ENCODE assay signal across 13 mouse cellular contexts in genomic region chr3:31212205-31213038, GRCm38 (mm10).
A peak's percentile ranks its signal among the peaks of the same experiment; 100 is the strongest.
DNase-seq lines count a peak whose midpoint lies in the region; ATAC-seq and TF ChIP-seq lines count a peak whose summit lies in the region.
"Had no signal": no experiment of that assay in that cellular context is flagged by ENCODE, and none has a peak within 500 bp of the region (broad histone marks: within the 10 kb centered on the region; RNA-seq: fewer than 3 reads in every experiment).

No protein-coding gene starts in this region.

- 39% methylated on average over 9 of the region's 9 CpGs for WGBS in intestine, embryonic 14.5 days
- WGBS in intestine, postnatal 0 days = 32% methylated on average over 9 of the region's 9 CpGs
- 46% methylated on average over 9 of the region's 9 CpGs for WGBS in embryonic facial prominence, embryonic 11.5 days
- WGBS in limb, embryonic 15.5 days = 26% methylated on average over 9 of the region's 9 CpGs

- no peak for TF ChIP-seq CTCF in intestine, postnatal 0 days (IDR thresholded peaks at IDR 0.05; ENCODE audit: low read depth)
- TF ChIP-seq CTCF in brain, embryonic 14.5 days (IDR thresholded peaks at IDR 0.05; ENCODE audit: borderline replicate concordance, extremely low read depth, insufficient read depth, insufficient read length) = no peak

- DNase-seq in intestine, embryonic 14.5 days (ENCODE audit: low spot score) = peak; percentile 65
- peak; percentile 24 for DNase-seq in brain, embryonic 14.5 days (ENCODE audit: low read depth)
- peak; percentile 90 for DNase-seq in embryonic facial prominence, embryonic 11.5 days (ENCODE audit: low spot score)
- DNase-seq in urinary bladder, adult 18-20 months (ENCODE audit: low spot score in 2 of 2) = no peak
- DNase-seq in spleen, adult 18-20 months = no peak
- DNase-seq in heart, adult 11 months = no peak
- DNase-seq: cerebellum, postnatal 25 days; kidney, postnatal 14 days; lung, postnatal 10 days; thymus, adult 18-20 months had no signal

- H3K36me3 ChIP-seq in intestine, embryonic 14.5 days (ENCODE audit: control insufficient read depth, insufficient read depth, low read length) = no peaks in the 10 kb centered on the region
- H3K36me3 ChIP-seq in intestine, postnatal 0 days (ENCODE audit: control insufficient read depth, insufficient read depth) = no peaks in the 10 kb centered on the region
- no peaks in the 10 kb centered on the region for H3K36me3 ChIP-seq in embryonic facial prominence, embryonic 11.5 days (replicated peaks; ENCODE audit: control insufficient read depth, insufficient read depth, low read depth, low read length)
- H3K36me3 ChIP-seq in limb, embryonic 15.5 days = no peaks in the 10 kb centered on the region
- H3K36me3 ChIP-seq: heart, embryonic 15.5 days had no signal

- ATAC-seq in intestine, embryonic 14.5 days (replicated peaks; ENCODE audit: low FRiP score, low TSS enrichment, low read depth) = peak; percentile 59
- no peak for ATAC-seq in intestine, postnatal 0 days
- peak; percentile 93 for ATAC-seq in embryonic facial prominence, embryonic 11.5 days (replicated peaks; ENCODE audit: insufficient number of reproducible peaks, low FRiP score, low TSS enrichment, low read depth)
- peak; percentile 86 for ATAC-seq in limb, embryonic 15.5 days (ENCODE audit: insufficient number of reproducible peaks, low FRiP score, low TSS enrichment, low read depth)

- no peak overlapping the region for H3K4me3 ChIP-seq in intestine, embryonic 14.5 days (ENCODE audit: low read depth, low read length)
- H3K4me3 ChIP-seq in intestine, postnatal 0 days (ENCODE audit: low read depth, low read length) = no peak overlapping the region
- no peak overlapping the region for H3K4me3 ChIP-seq in embryonic facial prominence, embryonic 11.5 days (ENCODE audit: low read depth, low read length)
- H3K4me3 ChIP-seq in limb, embryonic 15.5 days = no peak overlapping the region
- H3K4me3 ChIP-seq: heart, embryonic 15.5 days had no signal

- TF ChIP-seq POLR2A in brain, embryonic 14.5 days (IDR thresholded peaks at IDR 0.05; ENCODE audit: borderline replicate concordance, extremely low read depth, insufficient read depth, insufficient read length, poor library complexity, severe bottlenecking) = no peak

- no peaks in the 10 kb centered on the region for H3K9me3 ChIP-seq in intestine, embryonic 14.5 days (ENCODE audit: control insufficient read depth, low read length)
- H3K9me3 ChIP-seq in intestine, postnatal 0 days (ENCODE audit: control insufficient read depth) = no peaks in the 10 kb centered on the region
- H3K9me3 ChIP-seq in embryonic facial prominence, embryonic 11.5 days (replicated peaks; ENCODE audit: control insufficient read depth, low read length) = no peaks in the 10 kb centered on the region
- no peaks in the 10 kb centered on the region for H3K9me3 ChIP-seq in limb, embryonic 15.5 days
- H3K9me3 ChIP-seq: heart, embryonic 15.5 days had no signal

- H3K27ac ChIP-seq in intestine, embryonic 14.5 days (ENCODE audit: low read depth) = no peak overlapping the region
- no peak overlapping the region for H3K27ac ChIP-seq in intestine, postnatal 0 days (ENCODE audit: low read depth, low read length)
- peak overlapping the region; percentile 66 for H3K27ac ChIP-seq in embryonic facial prominence, embryonic 11.5 days (replicated peaks; ENCODE audit: low read depth, low read length)
- H3K27ac ChIP-seq in limb, embryonic 15.5 days = peak overlapping the region; percentile 62
- H3K27ac ChIP-seq: heart, embryonic 15.5 days had no signal

- H3K4me1 ChIP-seq in intestine, embryonic 14.5 days (replicated peaks; ENCODE audit: control insufficient read depth, insufficient read depth, low read length) = peaks cover 17% of the 10 kb centered on the region; the same call in 1 of the 2 replicates
- H3K4me1 ChIP-seq in intestine, postnatal 0 days (replicated peaks; ENCODE audit: control insufficient read depth, insufficient read depth, low read length) = no peaks in the 10 kb centered on the region
- no peaks in the 10 kb centered on the region for H3K4me1 ChIP-seq in embryonic facial prominence, embryonic 11.5 days (ENCODE audit: control insufficient read depth, insufficient read depth, low read length)
- peaks cover 41% of the 10 kb centered on the region for H3K4me1 ChIP-seq in limb, embryonic 15.5 days

- H3K27me3 ChIP-seq in intestine, embryonic 14.5 days (replicated peaks; ENCODE audit: control insufficient read depth, insufficient read depth, low read length) = no peaks in the 10 kb centered on the region
- no peaks in the 10 kb centered on the region for H3K27me3 ChIP-seq in intestine, postnatal 0 days (replicated peaks; ENCODE audit: control insufficient read depth, insufficient read depth, low read length)
- no peaks in the 10 kb centered on the region for H3K27me3 ChIP-seq in embryonic facial prominence, embryonic 11.5 days (ENCODE audit: control insufficient read depth, insufficient read depth, low read length)
- H3K27me3 ChIP-seq in limb, embryonic 15.5 days = no peaks in the 10 kb centered on the region

- no peak overlapping the region for H3K9ac ChIP-seq in intestine, embryonic 14.5 days (ENCODE audit: low read length)
- H3K9ac ChIP-seq in intestine, postnatal 0 days (ENCODE audit: low read depth, low read length) = no peak overlapping the region
- H3K9ac ChIP-seq in embryonic facial prominence, embryonic 11.5 days (replicated peaks; ENCODE audit: low read length) = no peak overlapping the region
- no peak overlapping the region for H3K9ac ChIP-seq in limb, embryonic 15.5 days
- H3K9ac ChIP-seq: heart, embryonic 15.5 days had no signal

- no peak overlapping the region for H3K4me2 ChIP-seq in intestine, embryonic 14.5 days (ENCODE audit: low read length)
- no peak overlapping the region for H3K4me2 ChIP-seq in intestine, postnatal 0 days (replicated peaks; ENCODE audit: low read depth)
- H3K4me2 ChIP-seq in embryonic facial prominence, embryonic 11.5 days (ENCODE audit: low read depth, low read length) = no peak overlapping the region
- H3K4me2 ChIP-seq in limb, embryonic 15.5 days = no peak overlapping the region
- H3K4me2 ChIP-seq: heart, embryonic 15.5 days had no signal

Comparison
In these comparisons a context has a peak if more than half of its experiments do, and no peak if none do; other contexts are left out.
1. DNase-seq: peak in intestine, embryonic 14.5 days (single experiment), brain, embryonic 14.5 days (single experiment) and embryonic facial prominence, embryonic 11.5 days (single experiment); none in urinary bladder, adult 18-20 months (0 of 2), spleen, adult 18-20 months (0 of 2) and heart, adult 11 months (single experiment).
2. H3K27ac ChIP-seq: peak in embryonic facial prominence, embryonic 11.5 days (single experiment) and limb, embryonic 15.5 days (single experiment); none in intestine, embryonic 14.5 days (single experiment) and intestine, postnatal 0 days (single experiment).